Mouse (Mus musculus) cerebellum, adult 2 months (tissue): Measurements from ENCODE around the gene Rap1gds1.

Experiments used
- CTCF ChIP-seq: fragments of 200-500 bp; IDR thresholded peaks from 2 replicates; pipeline ENCODE4 v1.5.1; 2011; ENCODE audit warnings: low read depth, mild to moderate bottlenecking, control low read depth, low read length, moderate library complexity, borderline replicate concordance; ENCODE audit not compliant: insufficient read depth
- POLR2A ChIP-seq: fragments of 200-500 bp; IDR thresholded peaks from 2 replicates; pipeline ENCODE4 v1.6.1; 2011; ENCODE audit warnings: low read length, control low read depth, borderline replicate concordance; ENCODE audit not compliant: insufficient read depth

GRCm38 (mm10) chr3:138875936-138876335 is 199.1 kb downstream of the Rap1gds1 start:
- TF ChIP-seq CTCF = no peak
- TF ChIP-seq POLR2A = no peak
